Mouse (Mus musculus) C3H10T1/2 (cell line): ENCODE results near the gene Piwil4. TPM values are rescaled to one million over a fixed set of nuclear protein-coding genes. Genes with fewer than 3 reads are reported as not detected.

Experiments
- polyA plus RNA-seq, 2 experiments: library from polyadenylated mRNA; unstranded; fragments of >200 nt; fragmentation: generic; extraction: Trizol; gene quantifications; one replicate each; pipeline ENCODE4 v1.2.1; 2012; ENCODE audit warnings: missing spikeins in 2 of 2

Piwil4 gene
- under 1 TPM; 0.01 to 0.18 TPM for polyA plus RNA-seq

DNA sequence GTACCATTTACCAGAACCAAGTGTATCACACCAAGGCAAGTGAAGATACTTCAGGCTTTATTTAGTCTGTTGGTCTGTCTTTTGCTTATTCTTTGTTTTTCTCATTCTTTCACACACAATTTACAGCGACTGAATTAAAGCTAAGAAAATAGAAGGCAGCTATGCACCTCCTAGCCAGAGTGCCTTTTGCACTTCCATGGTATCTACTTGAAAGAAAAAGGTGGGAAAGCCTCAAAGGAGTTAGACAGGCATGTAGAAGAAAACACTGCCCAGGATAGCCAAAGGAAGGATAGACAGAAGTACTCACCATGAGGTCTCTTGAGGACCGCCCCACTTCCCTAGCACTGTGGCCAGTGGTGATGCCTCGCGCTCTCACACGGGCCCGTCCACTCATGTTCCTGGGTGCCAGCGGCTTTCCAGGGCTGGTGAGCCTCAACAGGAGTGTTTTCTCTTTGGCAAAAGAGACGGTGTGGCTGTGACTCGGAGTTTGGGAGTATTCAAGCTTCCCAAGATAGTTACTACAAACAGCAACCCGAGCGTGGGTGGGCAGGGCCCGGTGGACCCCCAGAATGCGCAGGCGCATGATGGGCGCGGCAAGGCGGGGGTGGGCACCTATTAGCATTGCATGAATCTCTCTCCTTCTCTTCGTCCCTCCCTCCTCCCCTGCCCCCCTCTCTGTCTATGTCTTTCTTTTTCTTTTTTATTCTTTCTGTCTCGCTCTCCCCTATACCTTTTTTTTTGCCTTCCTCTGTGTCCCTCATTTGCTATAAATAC is at the start of gene Piwil4:
Gene Piwil4 (minus strand): TSS at position 583 of the 774 bp plus-strand sequence.

DNA sequence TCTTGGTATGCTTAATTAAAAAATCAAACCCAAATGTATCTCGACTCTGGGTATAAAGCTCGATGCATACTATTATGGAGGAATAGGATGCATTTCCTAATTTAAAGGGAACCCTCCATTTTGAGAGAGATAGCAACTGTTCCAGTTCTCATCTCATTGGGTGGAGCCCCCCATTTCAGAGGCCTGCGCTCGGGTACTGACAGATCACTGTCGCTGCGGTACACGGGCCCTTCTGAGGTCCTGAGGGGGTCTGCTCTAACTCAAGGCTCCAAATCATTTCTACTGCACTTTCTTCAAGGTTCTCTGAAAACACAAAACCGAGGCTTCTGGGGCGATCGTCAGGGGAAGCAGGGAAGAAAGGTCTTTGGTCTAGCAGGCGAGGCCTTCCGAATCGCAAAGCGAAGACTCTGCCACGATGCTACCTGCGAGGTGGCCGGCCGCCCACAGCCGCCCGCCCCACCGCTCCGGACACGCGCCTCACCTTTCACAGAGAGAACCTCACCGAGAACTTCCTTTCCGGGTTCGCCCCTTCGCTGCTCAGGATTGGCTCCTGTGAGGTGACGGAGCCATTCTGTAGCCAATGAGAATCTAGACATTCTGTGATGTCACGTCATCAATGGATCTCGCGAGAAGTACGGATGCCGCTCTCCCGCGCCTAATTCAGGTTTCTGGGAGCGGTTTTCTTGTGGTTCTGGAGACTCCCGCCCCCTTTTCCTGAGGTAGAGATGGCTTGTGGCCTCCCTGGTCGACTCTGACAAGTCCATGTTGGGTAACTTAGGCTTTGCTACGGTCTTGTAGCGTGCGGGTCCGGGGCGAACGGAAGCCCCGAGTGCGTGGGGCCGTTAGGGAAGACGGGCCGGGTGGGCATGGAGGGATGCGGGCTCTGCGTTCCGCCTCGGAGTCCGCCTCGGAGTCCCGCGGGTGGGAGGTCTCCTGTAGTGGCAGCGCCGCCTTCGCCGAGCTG is 43.8 kb upstream of the Piwil4 start, which contains the start of the genes Mre11a and Ankrd49:
Gene Mre11a (plus strand): TSS at position 616 of the 964 bp plus-strand sequence.
Gene Ankrd49 (minus strand): TSS at position 818 of the 964 bp plus-strand sequence.

DNA sequence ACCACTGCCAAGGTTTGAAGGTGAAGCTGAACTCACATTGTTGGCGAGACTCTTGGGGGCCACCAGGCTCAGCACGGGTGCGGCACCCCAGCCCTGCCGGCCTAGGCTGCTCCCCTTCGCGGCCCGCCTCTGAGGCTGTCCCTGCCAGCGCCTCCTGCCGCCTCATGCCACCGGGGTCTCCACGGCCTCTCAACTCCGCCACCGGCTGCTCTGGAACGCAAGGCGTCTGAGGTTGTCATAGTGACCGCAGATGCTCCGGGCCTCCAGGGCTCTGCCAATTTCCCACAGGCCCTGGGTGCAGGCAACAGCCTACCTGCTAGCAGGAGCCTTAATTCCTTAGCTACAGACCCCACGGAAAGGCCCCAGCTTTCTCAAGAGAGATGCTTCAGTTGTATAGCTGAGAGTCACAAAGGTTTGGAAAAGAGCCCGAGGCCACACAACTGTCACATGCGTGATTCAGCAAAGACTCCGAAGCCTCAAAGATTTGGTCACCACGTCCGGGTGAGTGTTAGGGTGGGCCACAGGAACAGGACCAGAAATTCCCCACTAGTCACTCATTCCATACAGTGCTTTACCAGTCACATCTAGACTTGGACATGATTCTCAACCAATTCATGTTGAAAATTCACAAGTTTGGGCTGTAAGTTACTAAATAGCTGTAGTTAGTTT is 30.4 kb upstream of the Piwil4 start, which contains the start of gene 1700012B09Rik:
Gene 1700012B09Rik (minus strand): TSS at position 228 of the 669 bp plus-strand sequence.

DNA sequence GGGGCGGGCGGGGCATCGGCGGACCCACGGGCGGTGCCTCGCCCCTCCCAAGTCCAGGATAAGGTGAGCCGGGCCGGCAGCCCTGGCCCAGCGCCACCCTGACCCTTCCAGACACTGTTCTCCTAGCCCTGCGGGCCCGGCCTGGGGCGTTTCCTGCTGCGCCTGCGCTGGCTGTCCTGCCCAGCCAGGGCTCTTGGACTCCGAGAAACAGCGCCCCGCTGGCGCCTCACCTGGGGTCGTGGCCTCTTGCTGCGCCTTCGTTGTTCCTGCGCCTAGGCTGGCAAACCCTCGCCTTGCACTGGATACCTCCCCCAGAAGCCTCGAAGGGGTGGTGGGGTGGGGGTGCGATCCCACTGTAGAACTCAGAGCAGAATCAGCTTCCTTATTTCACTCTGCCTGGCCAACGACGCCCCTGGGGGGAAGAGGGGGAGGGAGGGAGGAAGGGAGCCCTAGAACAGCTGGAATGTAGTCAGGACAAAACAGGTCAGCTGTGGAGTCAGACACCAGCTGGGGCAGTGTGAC is 11.5 kb upstream of the Piwil4 start, which contains the start of gene Fut4:
Gene Fut4 (minus strand): TSS at position 393 of the 522 bp plus-strand sequence.

Other genes with a start within 250 kb of the Piwil4 start
- gene Kdm4d, start 240.3 kb downstream of the Piwil4 start, polyA plus RNA-seq, result under 1 TPM; 0.02 to 0.54 TPM
- gene Cwc15, start 240.1 kb downstream of the Piwil4 start, polyA plus RNA-seq, result 100 to 1,000 TPM in 1 of 2 experiments, 10 to 100 TPM in 1; 57.1 to 114 TPM
- gene Amotl1, start 95.7 kb downstream of the Piwil4 start, polyA plus RNA-seq, result 10 to 100 TPM in 1 of 2 experiments, 1 to 10 TPM in 1; 3.3 to 37.9 TPM
- not detected for gene Fut4, start 11.7 kb upstream of the Piwil4 start, polyA plus RNA-seq
- not detected for gene 1700012B09Rik, start 30.3 kb upstream of the Piwil4 start, polyA plus RNA-seq
- 1 to 10 TPM; 3.1 to 6.4 TPM for gene Mre11a, start 43.9 kb upstream of the Piwil4 start, polyA plus RNA-seq
- gene Ankrd49, start 44.1 kb upstream of the Piwil4 start, polyA plus RNA-seq, result 1 to 10 TPM in 1 of 2 experiments, under 1 TPM in 1; 0.71 to 3.8 TPM
- not detected for gene Gpr83, start 119.5 kb upstream of the Piwil4 start, polyA plus RNA-seq
- not detected for gene Izumo1r, start 163.2 kb upstream of the Piwil4 start, polyA plus RNA-seq